9 mouse cellular contexts compared by ENCODE assay signal in genomic region chr19:55836930-55837687, GRCm38 (mm10).
DNase-seq lines count a peak whose midpoint lies in the region; ATAC-seq and TF ChIP-seq lines count a peak whose summit lies in the region.
"Had no signal": no experiment of that assay in that cellular context is flagged by ENCODE, and none has a peak within 500 bp of the region (broad histone marks: within the 10 kb centered on the region; RNA-seq: fewer than 3 reads in every experiment).

No protein-coding gene starts in this region.

- H3K27ac ChIP-seq in forebrain, embryonic 11.5 days (ENCODE audit: low read depth, low read length): peak overlapping the region; percentile 75
- no peak overlapping the region for H3K27ac ChIP-seq in forebrain, embryonic 16.5 days (ENCODE audit: low read length)
- no peak overlapping the region; the same call in 1 of the 2 replicates for H3K27ac ChIP-seq in lung, embryonic 14.5 days (ENCODE audit: low read depth)
- peak overlapping the region; percentile 78; the same call in 1 of the 2 replicates for H3K27ac ChIP-seq in intestine, postnatal 0 days (ENCODE audit: low read depth, low read length)
- peak overlapping the region; percentile 68 for H3K27ac ChIP-seq in small intestine, adult 2 months (ENCODE audit: insufficient read depth, low read depth, low read length)

- no peak for DNase-seq in forebrain, embryonic 11.5 days (ENCODE audit: low spot score)
- DNase-seq in lung, embryonic 14.5 days: no peak
- no peak for DNase-seq in lung, postnatal 25 days (ENCODE audit: low spot score)
- DNase-seq in cerebellum, adult 11-12 months: no peak
- DNase-seq in right cerebral cortex, postnatal 36 days (ENCODE audit: low spot score in 2 of 2): no peak

- TF ChIP-seq POLR2A in small intestine, adult 2 months (IDR thresholded peaks at IDR 0.05; ENCODE audit: low read depth, low read length): no peak

- ATAC-seq in forebrain, embryonic 11.5 days (replicated peaks; ENCODE audit: low FRiP score): 0 out of 2 replicates have a peak, but pooled peaks have one; percentile 38
- ATAC-seq in forebrain, embryonic 16.5 days: no peak
- ATAC-seq in lung, embryonic 14.5 days (ENCODE audit: insufficient read depth): peak; percentile 38; the same call in 1 of the 2 replicates
- ATAC-seq in intestine, postnatal 0 days: no peak; the same call in 1 of the 2 replicates
- ATAC-seq: Patski had no signal

- H3K9me3 ChIP-seq in forebrain, embryonic 11.5 days (ENCODE audit: control insufficient read depth, low read length): no peaks in the 10 kb centered on the region; the same call in 1 of the 2 replicates
- H3K9me3 ChIP-seq in forebrain, embryonic 16.5 days (ENCODE audit: control insufficient read depth, low read length): no peaks in the 10 kb centered on the region
- no peaks in the 10 kb centered on the region for H3K9me3 ChIP-seq in lung, embryonic 14.5 days (ENCODE audit: low read depth, low read length)
- no peaks in the 10 kb centered on the region for H3K9me3 ChIP-seq in intestine, postnatal 0 days (ENCODE audit: control insufficient read depth)

- no peak overlapping the region for H3K9ac ChIP-seq in forebrain, embryonic 11.5 days (ENCODE audit: low read length)
- no peak overlapping the region for H3K9ac ChIP-seq in forebrain, embryonic 16.5 days (replicated peaks; ENCODE audit: low read depth, low read length)
- H3K9ac ChIP-seq in lung, embryonic 14.5 days: no peak overlapping the region
- no peak overlapping the region for H3K9ac ChIP-seq in intestine, postnatal 0 days (ENCODE audit: low read depth, low read length)

- 66% methylated on average over 4 of the region's 5 CpGs for WGBS in forebrain, embryonic 11.5 days
- 55% methylated on average over 5 of the region's 5 CpGs for WGBS in forebrain, embryonic 16.5 days
- 85% methylated on average over 5 of the region's 5 CpGs for WGBS in lung, embryonic 14.5 days
- WGBS in intestine, postnatal 0 days: 77% methylated on average over 5 of the region's 5 CpGs
- 78% methylated on average over 5 of the region's 5 CpGs for WGBS in small intestine, adult 2 months

- H3K36me3 ChIP-seq in forebrain, embryonic 11.5 days (ENCODE audit: control insufficient read depth, insufficient read depth, low read length): no peaks in the 10 kb centered on the region
- H3K36me3 ChIP-seq in forebrain, embryonic 16.5 days (ENCODE audit: control insufficient read depth, insufficient read depth): no peaks in the 10 kb centered on the region
- H3K36me3 ChIP-seq in lung, embryonic 14.5 days (ENCODE audit: insufficient read depth): 0 out of 2 replicates have a peak, but pooled peaks cover 4% of the 10 kb centered on the region
- peaks cover 5% of the 10 kb centered on the region; the same call in 1 of the 2 replicates for H3K36me3 ChIP-seq in intestine, postnatal 0 days (ENCODE audit: control insufficient read depth, insufficient read depth)
- 0 out of 2 replicates have a peak, but pooled peaks cover 6% of the 10 kb centered on the region for H3K36me3 ChIP-seq in small intestine, adult 2 months (ENCODE audit: control insufficient read depth, insufficient read depth, low read length)

- H3K4me2 ChIP-seq in forebrain, embryonic 11.5 days (ENCODE audit: low read depth, low read length, severe bottlenecking): peak overlapping the region; percentile 43
- no peak overlapping the region for H3K4me2 ChIP-seq in forebrain, embryonic 16.5 days (ENCODE audit: low read length)
- no peak overlapping the region for H3K4me2 ChIP-seq in lung, embryonic 14.5 days
- no peak overlapping the region for H3K4me2 ChIP-seq in intestine, postnatal 0 days (replicated peaks; ENCODE audit: low read depth)

- H3K4me1 ChIP-seq in forebrain, embryonic 11.5 days (replicated peaks; ENCODE audit: control insufficient read depth, insufficient read depth, low read length): peaks cover 34% of the 10 kb centered on the region
- peaks cover 24% of the 10 kb centered on the region for H3K4me1 ChIP-seq in forebrain, embryonic 16.5 days (replicated peaks; ENCODE audit: control insufficient read depth, insufficient read depth, low read length)
- peaks cover 29% of the 10 kb centered on the region for H3K4me1 ChIP-seq in lung, embryonic 14.5 days (ENCODE audit: insufficient read depth)
- peaks cover 20% of the 10 kb centered on the region for H3K4me1 ChIP-seq in intestine, postnatal 0 days (replicated peaks; ENCODE audit: control insufficient read depth, insufficient read depth, low read length)
- peaks cover 26% of the 10 kb centered on the region; the same call in 1 of the 2 replicates for H3K4me1 ChIP-seq in small intestine, adult 2 months (ENCODE audit: control insufficient read depth, insufficient read depth, insufficient read length, low read length)

- no peak for TF ChIP-seq CTCF in lung, embryonic 14.5 days (IDR thresholded peaks at IDR 0.05; ENCODE audit: low read depth)
- TF ChIP-seq CTCF in intestine, postnatal 0 days (IDR thresholded peaks at IDR 0.05; ENCODE audit: low read depth): no peak
- TF ChIP-seq CTCF in small intestine, adult 2 months (IDR thresholded peaks at IDR 0.05; ENCODE audit: extremely low read depth, insufficient read length, insufficient replicate concordance, low read depth, low read length): no peak

- H3K4me3 ChIP-seq in forebrain, embryonic 11.5 days (ENCODE audit: low read depth, low read length): no peak overlapping the region
- no peak overlapping the region for H3K4me3 ChIP-seq in forebrain, embryonic 16.5 days (replicated peaks; ENCODE audit: low read length)
- H3K4me3 ChIP-seq in lung, embryonic 14.5 days (ENCODE audit: low read depth, low read length): no peak overlapping the region
- H3K4me3 ChIP-seq in intestine, postnatal 0 days (ENCODE audit: low read depth, low read length): no peak overlapping the region
- H3K4me3 ChIP-seq in small intestine, adult 2 months (ENCODE audit: low read depth, low read length): no peak overlapping the region

- no peaks in the 10 kb centered on the region for H3K27me3 ChIP-seq in forebrain, embryonic 11.5 days (ENCODE audit: control insufficient read depth, insufficient read depth, low read length)
- H3K27me3 ChIP-seq in forebrain, embryonic 16.5 days (replicated peaks; ENCODE audit: control insufficient read depth, insufficient read depth, low read length): no peaks in the 10 kb centered on the region
- H3K27me3 ChIP-seq in lung, embryonic 14.5 days (ENCODE audit: insufficient read depth, low read length): no peaks in the 10 kb centered on the region
- H3K27me3 ChIP-seq in intestine, postnatal 0 days (replicated peaks; ENCODE audit: control insufficient read depth, insufficient read depth, low read length): no peaks in the 10 kb centered on the region
- H3K27me3 ChIP-seq in small intestine, adult 2 months (ENCODE audit: control insufficient read depth, insufficient read depth, low read length): no peaks in the 10 kb centered on the region
- H3K27me3 ChIP-seq: Patski had no signal

Comparison
In these comparisons a context has a peak if more than half of its experiments do, and no peak if none do; other contexts are left out.
1. ATAC-seq: peak in forebrain, embryonic 11.5 days (single experiment) and lung, embryonic 14.5 days (single experiment); none in forebrain, embryonic 16.5 days (single experiment) and intestine, postnatal 0 days (single experiment).
2. H3K27ac ChIP-seq: peak in forebrain, embryonic 11.5 days (single experiment), intestine, postnatal 0 days (single experiment) and small intestine, adult 2 months (single experiment); none in forebrain, embryonic 16.5 days (single experiment) and lung, embryonic 14.5 days (single experiment).